Mouse (Mus musculus) forebrain, embryonic 14.5 days (tissue): ENCODE measurements at regions not wholly inside any gene's neighbourhood (a gene's known extent, or its start where the extent isn't known, plus 50 kb on each side); places are given as distances from the start of the nearest gene placed in this dataset.
"Not testable (repeated sequence)": the region's sequence is repeated elsewhere in the genome, so short reads cannot be mapped to it uniquely, and the experiment has no call there.

Experiments used
- ATAC-seq: fragments of 200-750 bp; cut with Nextera tagmentation; 2 replicates; pipeline ENCODE4 v1.8.0; 2017; ENCODE audit warnings: mild to moderate bottlenecking, moderate library complexity
- DNase-seq: peaks from one replicate; pipeline ENCODE4 v3.0.0-alpha.2; 2015; ENCODE audit warnings: low spot score
- H3K27ac ChIP-seq: fragments of 300-500 bp; sonication (generic); 2 replicates; pipeline ENCODE4 v1.5.1; 2014; ENCODE audit warnings: low read depth, mild to moderate bottlenecking, control low read depth, low read length, moderate library complexity
- H3K27me3 ChIP-seq: fragments of 300-500 bp; sonication (generic); replicated peaks from 2 replicates; pipeline ENCODE4 v1.6.1; 2014; ENCODE audit warnings: low read length, control low read depth, mixed read lengths; ENCODE audit not compliant: control insufficient read depth, insufficient read depth
- H3K36me3 ChIP-seq: fragments of 300-500 bp; sonication (generic); 2 replicates; pipeline ENCODE4 v1.6.1; 2014; ENCODE audit warnings: low read length, control low read depth; ENCODE audit not compliant: control insufficient read depth, insufficient read depth
- H3K4me1 ChIP-seq: fragments of 300-500 bp; sonication (generic); 2 replicates; pipeline ENCODE4 v1.6.1; 2014; ENCODE audit warnings: antibody characterized with exemption, low read length, control low read depth; ENCODE audit not compliant: control insufficient read depth, insufficient read depth
- H3K4me2 ChIP-seq: fragments of 300-500 bp; sonication (generic); 2 replicates; pipeline ENCODE4 v1.6.1; 2014; ENCODE audit warnings: mild to moderate bottlenecking, control low read depth, low read length
- H3K4me3 ChIP-seq: fragments of 300-500 bp; sonication (generic); 2 replicates; pipeline ENCODE4 v1.5.1; 2014; ENCODE audit warnings: low read depth, low read length, control low read depth
- H3K9ac ChIP-seq: fragments of 300-500 bp; sonication (generic); 2 replicates; pipeline ENCODE4 v1.6.1; 2014; ENCODE audit warnings: mild to moderate bottlenecking, low read length, control low read depth, moderate library complexity
- H3K9me3 ChIP-seq: fragments of 300-500 bp; sonication (generic); replicated peaks from 2 replicates; pipeline ENCODE4 v1.6.1; 2016; ENCODE audit warnings: low read length, control low read depth, mixed read lengths; ENCODE audit not compliant: control insufficient read depth
- WGBS: fragments of 180-500 bp; shearing (Covaris S2); extraction: QIAGEN DNeasy Blood & Tissue Kit; methylation state at CpG from one replicate; pipeline ENCODE4 v1.1.7; 2014; 5-methylcytosine and 5-hydroxymethylcytosine counted together

- ATAC-seq, result no peak
- Histone ChIP-seq H3K27me3 (no peaks in the 10 kb centered on the region), H3K9me3 (no peaks in the 10 kb centered on the region)
These were observed 69.6 kb upstream of the Acsl3 start for GRCm38 (mm10) chr1:78588036-78588435.

DNA sequence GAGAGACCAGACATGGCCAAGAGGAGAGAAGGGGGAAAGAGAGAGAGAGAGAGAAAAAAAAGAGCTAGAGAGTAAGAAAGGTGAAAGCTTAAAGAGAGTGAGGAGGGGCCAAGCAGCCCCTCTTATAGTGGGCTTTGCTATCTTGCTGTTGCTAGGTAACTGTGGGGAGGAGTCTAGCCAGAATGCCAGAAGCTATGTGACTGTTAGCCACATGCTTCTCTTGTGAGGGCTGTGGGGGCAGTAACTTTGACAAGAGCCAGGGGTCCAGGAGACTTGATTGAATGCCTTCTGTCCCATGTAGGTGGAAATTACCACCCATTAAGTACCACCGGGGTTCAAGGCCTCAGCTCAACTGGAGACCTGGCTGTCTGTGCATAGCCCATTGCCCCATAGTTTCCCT, 69.0 kb upstream of the Acsl3 start:
- not testable (repeated sequence) for H3K36me3 ChIP-seq, DNase-seq, H3K4me3 ChIP-seq, H3K9me3 ChIP-seq, H3K9ac ChIP-seq, H3K4me1 ChIP-seq, H3K4me2 ChIP-seq, H3K27me3 ChIP-seq, ATAC-seq, H3K27ac ChIP-seq
- WGBS, result 57% methylated on average over 1 of the region's 1 CpGs

More at GRCm38 (mm10) chr1:78588036-78588435, 69.6 kb upstream of the Acsl3 start:
- no peak for DNase-seq
- Histone ChIP-seq H3K4me1 (no peaks in the 10 kb centered on the region), H3K4me3 (no peak overlapping the region), H3K36me3 (no peaks in the 10 kb centered on the region), H3K27ac (no peak overlapping the region), H3K4me2 (no peak overlapping the region), H3K9ac (no peak overlapping the region)
- WGBS, result 74% methylated on average over 11 of the region's 11 CpGs

DNA sequence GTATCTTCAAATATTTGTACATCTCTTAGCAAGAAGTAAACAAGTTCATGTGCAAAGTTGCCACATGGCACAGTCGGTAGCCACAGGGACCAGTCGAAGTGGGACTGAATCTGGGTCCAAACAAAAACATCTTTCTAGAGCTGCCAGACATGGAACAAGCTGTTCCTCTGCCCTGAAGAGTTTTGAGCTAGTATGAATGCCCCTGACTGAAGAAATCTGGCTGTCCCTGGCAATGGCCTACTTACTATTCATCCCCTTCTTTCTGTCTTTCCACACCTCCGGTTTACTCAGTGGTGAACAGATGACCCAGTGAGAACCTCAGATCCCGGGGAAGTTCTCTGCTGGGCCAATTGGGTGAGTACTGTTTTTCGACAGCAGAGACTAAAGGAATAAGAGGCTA, 67.1 kb upstream of the Acsl3 start:
- Histone ChIP-seq H3K4me3 (no peak overlapping the region), H3K9me3 (no peaks in the 10 kb centered on the region), H3K27ac (no peak overlapping the region), H3K4me1 (no peaks in the 10 kb centered on the region), H3K9ac (no peak overlapping the region), H3K27me3 (no peaks in the 10 kb centered on the region), H3K36me3 (no peaks in the 10 kb centered on the region), H3K4me2 (no peak overlapping the region)
- ATAC-seq (no peak), DNase-seq (no peak)
- WGBS, result 84% methylated on average over 5 of the region's 5 CpGs

GRCm38 (mm10) chr1:78593927-78594641, 63.5 kb upstream of the Acsl3 start:
- ATAC-seq, result peak; percentile 91
- no peak overlapping the region for H3K9ac ChIP-seq
- peak overlapping the region; percentile 23; the same call in 1 of the 2 replicates for H3K27ac ChIP-seq
- peak; percentile 83 for DNase-seq
- no peaks in the 10 kb centered on the region for H3K27me3 ChIP-seq
- no peak overlapping the region for H3K4me3 ChIP-seq
- no peaks in the 10 kb centered on the region for H3K9me3 ChIP-seq
- H3K4me2 ChIP-seq, result no peak overlapping the region
- H3K36me3 ChIP-seq, result no peaks in the 10 kb centered on the region
- no peaks in the 10 kb centered on the region for H3K4me1 ChIP-seq
- WGBS, result 34% methylated on average over 14 of the region's 14 CpGs

DNA sequence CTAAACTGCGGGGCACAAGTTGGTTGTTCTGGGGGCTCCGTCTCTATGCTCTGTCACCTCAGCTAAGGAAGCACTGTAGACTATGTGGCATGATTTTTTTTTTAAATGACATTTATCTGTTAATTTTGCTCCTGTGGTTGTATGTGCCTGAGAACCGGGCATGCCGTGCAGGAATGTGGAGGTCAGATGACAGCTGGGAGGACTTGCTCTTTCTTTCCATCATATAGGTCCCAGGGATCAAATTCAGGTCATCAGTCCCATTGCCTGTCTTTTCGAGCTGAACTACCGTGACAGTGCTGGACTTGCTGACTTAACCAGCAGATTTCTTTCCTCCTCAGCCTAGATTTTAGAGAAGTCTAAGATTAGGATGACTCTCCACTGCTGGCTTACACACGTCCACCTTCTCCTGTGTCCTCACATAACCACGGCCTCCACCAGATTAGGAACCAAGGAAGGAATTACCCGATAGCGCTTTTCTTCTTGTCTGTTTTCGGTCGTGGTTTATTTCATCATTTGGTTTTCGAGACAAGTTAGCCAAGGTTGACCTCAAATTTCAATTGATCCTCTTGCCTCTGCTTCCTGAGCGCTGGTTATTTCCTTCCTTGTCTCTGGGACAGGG, 62.0 kb upstream of the Acsl3 start:
- no peak overlapping the region for H3K4me3 ChIP-seq
- WGBS, result 91% methylated on average over 14 of the region's 14 CpGs

DNA sequence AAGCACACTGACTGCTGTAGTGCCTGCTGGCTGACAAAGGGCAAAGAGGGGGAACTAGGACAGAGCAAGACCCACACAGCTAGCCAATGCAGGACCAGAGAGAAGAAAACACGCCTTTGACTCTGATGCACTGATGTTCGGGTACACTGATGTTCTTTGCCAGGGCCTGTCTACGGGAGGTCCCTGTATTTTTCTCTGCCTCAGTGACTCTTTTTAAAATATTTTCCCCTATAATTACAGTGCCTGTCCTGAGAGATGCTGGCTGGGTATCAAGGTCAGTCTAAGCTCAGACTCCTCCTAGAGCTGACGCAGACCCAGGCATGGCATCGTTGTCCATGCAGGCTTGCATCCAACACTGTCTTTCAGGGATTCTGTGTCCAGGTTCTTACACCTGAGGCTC, 59.1 kb upstream of the Acsl3 start:
- Histone ChIP-seq H3K27ac (no peak overlapping the region), H3K4me1 (no peaks in the 10 kb centered on the region), H3K36me3 (no peaks in the 10 kb centered on the region), H3K4me2 (no peak overlapping the region), H3K4me3 (no peak overlapping the region), H3K27me3 (no peaks in the 10 kb centered on the region), H3K9me3 (no peaks in the 10 kb centered on the region), H3K9ac (no peak overlapping the region)
- no peak for DNase-seq
- no peak for ATAC-seq
- 46% methylated on average over 5 of the region's 5 CpGs for WGBS

More for the DNA sequence above, 62.0 kb upstream of the Acsl3 start:
- DNase-seq (no peak), ATAC-seq (no peak)
- no peak overlapping the region for H3K4me2 ChIP-seq
- no peaks in the 10 kb centered on the region for H3K27me3 ChIP-seq
- H3K27ac ChIP-seq, result no peak overlapping the region
- H3K36me3 ChIP-seq, result no peaks in the 10 kb centered on the region
- H3K9ac ChIP-seq, result no peak overlapping the region
- no peaks in the 10 kb centered on the region for H3K4me1 ChIP-seq
- no peaks in the 10 kb centered on the region for H3K9me3 ChIP-seq

DNA sequence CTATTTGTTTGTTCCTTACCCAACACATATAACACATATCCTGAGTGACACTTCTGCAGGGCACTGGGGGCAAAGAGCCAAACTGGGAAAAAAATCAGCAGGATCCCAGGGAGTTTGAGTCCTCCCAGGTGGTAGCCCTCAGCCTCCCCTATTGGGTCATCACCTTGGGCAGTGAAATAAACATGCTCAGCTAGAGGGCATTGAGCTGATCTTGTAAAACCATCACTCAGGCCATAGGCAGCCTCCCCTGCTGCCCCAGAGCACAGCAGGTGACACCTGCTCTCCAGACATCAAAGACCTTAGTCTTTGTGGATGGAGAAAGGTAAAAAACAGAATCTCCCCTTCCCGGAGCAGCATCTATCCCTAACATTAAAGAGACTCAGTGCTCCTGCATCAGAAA, 57.0 kb upstream of the Acsl3 start:
- no peaks in the 10 kb centered on the region for H3K9me3 ChIP-seq
- no peak overlapping the region for H3K27ac ChIP-seq
- H3K9ac ChIP-seq, result no peak overlapping the region
- ATAC-seq (no peak), DNase-seq (no peak)
- H3K4me2 ChIP-seq, result no peak overlapping the region
- no peaks in the 10 kb centered on the region for H3K4me1 ChIP-seq
- WGBS, result 17% methylated on average over 1 of the region's 1 CpGs
- no peaks in the 10 kb centered on the region for H3K36me3 ChIP-seq
- H3K4me3 ChIP-seq, result no peak overlapping the region
- H3K27me3 ChIP-seq, result no peaks in the 10 kb centered on the region

DNA sequence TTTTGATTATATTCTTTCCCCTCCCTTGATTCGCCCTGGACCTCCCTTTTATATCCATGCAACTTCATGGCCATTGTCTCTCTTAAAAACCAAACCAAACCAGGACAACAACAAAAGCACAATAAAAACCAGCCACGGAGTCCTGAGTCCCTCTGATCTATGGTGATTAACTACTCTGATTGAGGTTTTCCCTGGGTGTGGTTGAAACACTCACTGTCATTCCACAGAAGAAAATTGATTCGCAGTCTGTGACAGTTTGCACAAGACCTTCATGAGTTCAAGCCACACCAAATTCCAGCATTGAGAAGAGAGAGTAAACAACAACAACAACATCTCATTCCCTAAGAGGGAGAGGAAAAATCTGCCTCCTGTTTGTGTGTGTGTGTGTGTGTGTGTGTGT, 56.1 kb upstream of the Acsl3 start:
- ATAC-seq, result no peak
- Histone ChIP-seq H3K27me3 (no peaks in the 10 kb centered on the region), H3K4me2 (no peak overlapping the region), H3K9me3 (no peaks in the 10 kb centered on the region), H3K4me1 (no peaks in the 10 kb centered on the region), H3K4me3 (no peak overlapping the region), H3K36me3 (no peaks in the 10 kb centered on the region), H3K27ac (no peak overlapping the region), H3K9ac (no peak overlapping the region)
- DNase-seq, result no peak
- WGBS, result 23% methylated on average over 3 of the region's 3 CpGs

- H3K27me3 ChIP-seq, result no peaks in the 10 kb centered on the region
- H3K4me1 ChIP-seq, result no peaks in the 10 kb centered on the region
- H3K27ac ChIP-seq, result no peak overlapping the region
- ATAC-seq (no peak), DNase-seq (no peak)
- H3K9me3 ChIP-seq, result no peaks in the 10 kb centered on the region
- 9% methylated on average over 3 of the region's 3 CpGs for WGBS
- H3K4me2 ChIP-seq, result no peak overlapping the region
- H3K36me3 ChIP-seq, result no peaks in the 10 kb centered on the region
- no peak overlapping the region for H3K9ac ChIP-seq
- no peak overlapping the region for H3K4me3 ChIP-seq
These were observed 55.6 kb upstream of the Acsl3 start for GRCm38 (mm10) chr1:78602039-78602438.
